Comparison of ENCODE assay signal across 7 mouse cellular contexts in the genomic region with DNA sequence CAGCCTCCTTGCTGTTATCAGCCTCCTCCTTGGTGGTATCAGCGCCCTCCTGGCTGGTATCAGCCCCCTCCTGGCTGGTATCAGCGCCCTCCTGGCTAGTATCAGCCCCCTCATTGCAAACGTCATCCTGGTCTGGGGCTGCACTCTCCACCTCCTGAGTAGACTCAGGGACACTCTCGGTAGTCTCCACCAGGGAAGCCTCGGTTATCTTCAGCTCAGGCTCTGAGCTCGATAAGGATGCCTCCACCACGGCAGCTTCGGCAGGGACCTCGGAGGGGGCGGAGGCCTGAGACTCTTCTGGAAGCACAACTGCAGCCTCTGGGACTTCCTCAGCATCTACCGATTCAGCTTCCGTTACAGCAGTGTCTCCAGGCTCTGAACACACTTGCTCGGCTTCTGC. TPM values are rescaled to one million over a fixed set of nuclear protein-coding genes. Genes with fewer than 3 reads are reported as not detected.
A peak's percentile ranks its signal among the peaks of the same experiment; 100 is the strongest.
DNase-seq lines count a peak whose midpoint lies in the region; ATAC-seq and TF ChIP-seq lines count a peak whose summit lies in the region.

No protein-coding gene starts in this region.

- peak; percentile 49 to 76 for ATAC-seq in hematopoietic stem cell, adult 5-6 weeks (replicated peaks in 1 of 2; ENCODE audit: insufficient read depth in 1 of 2, low FRiP score in 2 of 2, low TSS enrichment in 1 of 2, low read depth in 1 of 2, poor library complexity in 2 of 2, severe bottlenecking in 2 of 2)
- ATAC-seq in activated CD4-positive, CD25-positive, alpha-beta regulatory T cell, adult 4 months = no peak

- peaks cover 15% of the 10 kb centered on the region for H3K4me1 ChIP-seq in E14TG2a.4 (replicated peaks; ENCODE audit: low read depth, low read length)
- H3K4me1 ChIP-seq in MEL (ENCODE audit: control insufficient read depth in 1 of 2, insufficient read depth in 2 of 2, low read length in 2 of 2) = peaks cover 3 to 11% of the 10 kb centered on the region in 2 experiments; a peak in 3 of 4 replicates
- H3K4me1 ChIP-seq in megakaryocyte, embryonic 14.5 days = peaks cover 11% of the 10 kb centered on the region

- peaks cover 14% of the 10 kb centered on the region for H3K27me3 ChIP-seq in E14TG2a.4 (ENCODE audit: insufficient read depth, low read length)
- no peaks in the 10 kb centered on the region for H3K27me3 ChIP-seq in MEL (ENCODE audit: control insufficient read depth in 1 of 2, insufficient read depth in 2 of 2, low read length in 2 of 2)
- peaks cover 14% of the 10 kb centered on the region for H3K27me3 ChIP-seq in megakaryocyte, embryonic 14.5 days (replicated peaks)

- peak overlapping the region; percentile 43 for H3K4me3 ChIP-seq in E14TG2a.4 (replicated peaks; ENCODE audit: low read length)
- H3K4me3 ChIP-seq in MEL (ENCODE audit: control insufficient read depth in 1 of 2, insufficient read depth in 1 of 2, low read depth in 2 of 2, low read length in 2 of 2) = peak overlapping the region; percentile 39 to 58
- peak overlapping the region; percentile 77 for H3K4me3 ChIP-seq in megakaryocyte, embryonic 14.5 days (replicated peaks)

- TF ChIP-seq CTCF in E14TG2a.4 (conservative IDR thresholded peaks at IDR 0.05; ENCODE audit: low read length) = no peak
- no peak for TF ChIP-seq CTCF in MEL (IDR thresholded peaks at IDR 0.05 in 2 of 3, conservative IDR thresholded peaks at IDR 0.05 in 1 of 3; ENCODE audit: control insufficient read depth in 1 of 3, insufficient read depth in 1 of 3, low read depth in 2 of 3, low read length in 3 of 3, poor library complexity in 1 of 3, severe bottlenecking in 1 of 3)

- H3K36me3 ChIP-seq in E14TG2a.4 (ENCODE audit: insufficient read depth, low read length) (0 out of 2 replicates have a peak, but pooled peaks cover 3% of the 10 kb centered on the region), MEL (ENCODE audit: control insufficient read depth in 1 of 2, insufficient read depth in 2 of 2, low read length in 2 of 2) (peaks cover 0 to 10% of the 10 kb centered on the region in 2 experiments; a peak in 2 of 4 replicates)
- H3K36me3 ChIP-seq in megakaryocyte, embryonic 14.5 days (replicated peaks; ENCODE audit: low read length) = no peaks in the 10 kb centered on the region

- peak; percentile 31 to 82; a peak in 2 of 4 replicates for TF ChIP-seq EP300 in MEL (IDR thresholded peaks at IDR 0.05; ENCODE audit: low read depth in 1 of 2, low read length in 2 of 2)

- H3K9ac ChIP-seq in MEL (ENCODE audit: control insufficient read depth, low read depth, low read length, poor library complexity, severe bottlenecking) = peak overlapping the region; percentile 21; the same call in 1 of the 2 replicates

- no peak for TF ChIP-seq RAD21 in MEL (IDR thresholded peaks at IDR 0.05; ENCODE audit: low read depth, low read length)

- no peak overlapping the region for H3K27ac ChIP-seq in MEL (ENCODE audit: control insufficient read depth, low read depth, low read length)

- H3K9me3 ChIP-seq in E14TG2a.4 (ENCODE audit: low read length) (no peaks in the 10 kb centered on the region), MEL (replicated peaks; ENCODE audit: insufficient read depth, low read length) (no peaks in the 10 kb centered on the region)
- no peaks in the 10 kb centered on the region for H3K9me3 ChIP-seq in megakaryocyte, embryonic 14.5 days

- DNase-seq in MEL (ENCODE audit: low read depth, low spot score) = peak; percentile 85
- no peak for DNase-seq in urinary bladder, postnatal 10 days (ENCODE audit: low spot score)
- no peak for DNase-seq in adrenal gland, postnatal 36 days

- H3K79me2 ChIP-seq in MEL (ENCODE audit: control insufficient read depth, insufficient read depth, low read length, poor library complexity) = no peaks in the 10 kb centered on the region

- peak in 1 of 2 experiments; percentile 35; a peak in 1 of 4 replicates for TF ChIP-seq POLR2A in MEL (IDR thresholded peaks at IDR 0.05; ENCODE audit: control insufficient read depth in 1 of 2, insufficient read depth in 1 of 2, low read depth in 1 of 2, low read length in 2 of 2, poor library complexity in 1 of 2)

TF ChIP-seq in MEL, 35 proteins besides CTCF, POLR2A, EP300 and RAD21:
- peak; percentile 91 for TF ChIP-seq TBP (IDR thresholded peaks at IDR 0.05; ENCODE audit: low read depth, low read length)
- no peak for TF ChIP-seq JUND (IDR thresholded peaks at IDR 0.05; ENCODE audit: low read depth, low read length)
- TF ChIP-seq UBTF (IDR thresholded peaks at IDR 0.05; ENCODE audit: borderline replicate concordance, insufficient read depth, low read depth, low read length) = peak; percentile 81; the same call in 1 of the 2 replicates
- peak; percentile 84 for TF ChIP-seq GATA1 (IDR thresholded peaks at IDR 0.05; ENCODE audit: low read depth, low read length)
- peak; percentile 80 for TF ChIP-seq TCF12 (IDR thresholded peaks at IDR 0.05; ENCODE audit: low read depth, low read length)
- TF ChIP-seq MAZ (IDR thresholded peaks at IDR 0.05; ENCODE audit: low read depth, low read length) = no peak
- TF ChIP-seq MXI1 (IDR thresholded peaks at IDR 0.05; ENCODE audit: low read depth, low read length) = no peak
- TF ChIP-seq MAX (IDR thresholded peaks at IDR 0.05; ENCODE audit: low read length) = no peak
- 0 out of 2 replicates have a peak, but pooled peaks have one; percentile 10 for TF ChIP-seq ELF1 (IDR thresholded peaks at IDR 0.05; ENCODE audit: low read depth, low read length)
- no peak for TF ChIP-seq MAFK (IDR thresholded peaks at IDR 0.05; ENCODE audit: borderline replicate concordance, low read depth, low read length)
- no peak for TF ChIP-seq HCFC1 (IDR thresholded peaks at IDR 0.05; ENCODE audit: low read depth, low read length)
- no peak for TF ChIP-seq POLR2AphosphoS5 (IDR thresholded peaks at IDR 0.05; ENCODE audit: borderline replicate concordance, low read depth, low read length)
- peak; percentile 59 for TF ChIP-seq TAL1 (IDR thresholded peaks at IDR 0.05; ENCODE audit: low read length)
- TF ChIP-seq ETS1 (IDR thresholded peaks at IDR 0.05; ENCODE audit: low read depth, low read length) = 0 out of 2 replicates have a peak, but pooled peaks have one; percentile 31
- no peak for TF ChIP-seq GABPA (IDR thresholded peaks at IDR 0.05; ENCODE audit: low read depth, low read length)
TF ChIP-seq in MEL: peak in this region for 7.

RNA-seq across cellular contexts. Expression of gene Mgarp, which starts 7.6 kb away (rescaled TPM):
- total RNA-seq in MEL (2012; rRNA removed) = 0.65 and 2.0 TPM in 2 replicates
- polyA plus RNA-seq in MEL (2012; ENCODE audit: insufficient read depth in 1 of 2, insufficient read length in 2 of 2, low read depth in 1 of 2, low replicate concordance in 2 of 2, missing spikeins in 1 of 2) = 1 to 10 TPM in 1 of 2 experiments, not detected in 1; 5.2 TPM
- total RNA-seq in hematopoietic stem cell, adult 5-6 weeks (2017) = not detected in 2 replicates
- polyA plus RNA-seq in megakaryocyte, embryonic 14.5 days (2012; ENCODE audit: insufficient read depth, low replicate concordance) = 6.5 TPM in 1 of 2 replicates, not detected in the other
- 1 to 10 TPM; 1.5 to 6.0 TPM for polyA plus RNA-seq in activated CD4-positive, CD25-positive, alpha-beta regulatory T cell, adult 4 months (2017; shearing (Covaris generic))
- total RNA-seq in adrenal gland, postnatal 36 days (2021) = 1,000 to 10,000 TPM in 1 of 2 experiments, 100 to 1,000 TPM in 1; 736 to 1,311 TPM

RNA-seq across cellular contexts. Expression of gene Ndufc1, which starts 19.9 kb away (rescaled TPM):
- 207 and 214 TPM in 2 replicates for total RNA-seq in MEL (2012; rRNA removed)
- polyA plus RNA-seq in MEL (2012; ENCODE audit: insufficient read depth in 1 of 2, insufficient read length in 2 of 2, low read depth in 1 of 2, low replicate concordance in 2 of 2, missing spikeins in 1 of 2) = 100 to 1,000 TPM in 1 of 2 experiments, not detected in 1; 115 TPM
- 41.9 and 90.6 TPM in 2 replicates for total RNA-seq in hematopoietic stem cell, adult 5-6 weeks (2017)
- polyA plus RNA-seq in megakaryocyte, embryonic 14.5 days (2012; ENCODE audit: insufficient read depth, low replicate concordance) = 15.6 and 41.0 TPM in 2 replicates
- 100 to 1,000 TPM; 213 to 287 TPM for polyA plus RNA-seq in activated CD4-positive, CD25-positive, alpha-beta regulatory T cell, adult 4 months (2017; shearing (Covaris generic))
- total RNA-seq in adrenal gland, postnatal 36 days (2021) = 100 to 1,000 TPM; 743 to 842 TPM

RNA-seq across cellular contexts. Expression of gene Naa15, which starts 26.0 kb away (rescaled TPM):
- total RNA-seq in MEL (2012; rRNA removed) = 36.6 and 43.4 TPM in 2 replicates
- 100 to 1,000 TPM in 1 of 2 experiments, 10 to 100 TPM in 1; 61.6 to 558 TPM for polyA plus RNA-seq in MEL (2012; ENCODE audit: insufficient read depth in 1 of 2, insufficient read length in 2 of 2, low read depth in 1 of 2, low replicate concordance in 2 of 2, missing spikeins in 1 of 2)
- total RNA-seq in hematopoietic stem cell, adult 5-6 weeks (2017) = 76.8 and 131 TPM in 2 replicates
- 1.7 and 10.5 TPM in 2 replicates for polyA plus RNA-seq in megakaryocyte, embryonic 14.5 days (2012; ENCODE audit: insufficient read depth, low replicate concordance)
- polyA plus RNA-seq in activated CD4-positive, CD25-positive, alpha-beta regulatory T cell, adult 4 months (2017; shearing (Covaris generic)) = 10 to 100 TPM; 19.8 to 36.4 TPM
- 10 to 100 TPM; 54.2 to 54.9 TPM for total RNA-seq in adrenal gland, postnatal 36 days (2021)

RNA-seq across cellular contexts. Expression of gene Elf2, which starts 48.4 kb away (rescaled TPM):
- total RNA-seq in MEL (2012; rRNA removed) = 46.5 and 50.2 TPM in 2 replicates
- 10 to 100 TPM; 38.0 to 53.3 TPM for polyA plus RNA-seq in MEL (2012; ENCODE audit: insufficient read depth in 1 of 2, insufficient read length in 2 of 2, low read depth in 1 of 2, low replicate concordance in 2 of 2, missing spikeins in 1 of 2)
- 173 and 205 TPM in 2 replicates for total RNA-seq in hematopoietic stem cell, adult 5-6 weeks (2017)
- polyA plus RNA-seq in megakaryocyte, embryonic 14.5 days (2012; ENCODE audit: insufficient read depth, low replicate concordance) = 1.5 and 8.7 TPM in 2 replicates
- polyA plus RNA-seq in activated CD4-positive, CD25-positive, alpha-beta regulatory T cell, adult 4 months (2017; shearing (Covaris generic)) = 10 to 100 TPM; 41.0 to 54.1 TPM
- total RNA-seq in adrenal gland, postnatal 36 days (2021) = 100 to 1,000 TPM in 1 of 2 experiments, 10 to 100 TPM in 1; 88.9 to 109 TPM

Comparison
In these comparisons a context has a peak if more than half of its experiments do, and no peak if none do; other contexts are left out.
1. RNA of gene Mgarp, which starts 7.6 kb away (total RNA-seq): 736 to 1,311 TPM in adrenal gland, postnatal 36 days; 0.65 to 2.0 TPM in MEL and not detected in hematopoietic stem cell, adult 5-6 weeks; every median in the first group is over 100 times any median in the second.
2. Peak in every context shown above with its lines, with median percentiles within 50 percentile points of each other: H3K4me3 ChIP-seq.